Mouse (Mus musculus) adipocyte (in vitro differentiated cells): ENCODE data around the gene Morc2a.

Source experiments
- DNase-seq: peaks from one replicate; pipeline ENCODE4 v3.0.0-alpha.2; 2016; ENCODE audit warnings: low spot score

The Morc2a gene

DNA sequence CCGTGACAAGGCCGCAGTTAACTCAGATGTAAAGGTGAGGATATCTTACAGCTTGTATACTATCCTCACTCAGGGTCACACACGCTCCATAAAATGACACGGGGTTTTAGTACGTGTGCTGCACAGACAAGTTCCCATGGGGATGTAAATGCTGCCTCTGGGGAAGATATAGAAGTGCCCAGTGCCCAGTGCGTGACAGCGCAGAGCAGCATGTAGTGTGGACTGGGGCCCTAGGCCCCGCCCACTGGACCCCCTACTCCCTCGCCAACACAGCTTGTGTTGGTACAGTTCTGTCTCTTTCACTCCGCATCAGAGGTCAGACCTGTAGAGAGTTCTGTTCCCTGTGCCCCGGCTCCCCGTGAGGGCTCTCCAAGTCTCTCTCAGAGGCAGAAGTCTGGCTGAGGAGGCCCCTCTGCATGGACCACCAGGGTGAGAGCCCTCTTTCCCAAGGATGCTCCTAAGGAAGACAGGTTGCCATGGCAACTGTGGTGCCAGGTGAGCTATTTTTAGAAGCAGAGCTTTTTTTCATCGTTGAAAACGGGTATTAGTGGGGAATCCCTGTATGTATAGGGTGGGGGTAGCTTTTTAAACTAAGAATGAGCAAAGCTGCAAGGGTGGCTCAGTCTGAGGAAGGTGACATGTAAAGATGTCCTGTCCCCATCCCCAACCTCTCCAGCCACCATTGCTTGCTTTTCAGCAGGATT, 85.1 kb downstream of the Morc2a start:
- DNase-seq = no peak

DNA sequence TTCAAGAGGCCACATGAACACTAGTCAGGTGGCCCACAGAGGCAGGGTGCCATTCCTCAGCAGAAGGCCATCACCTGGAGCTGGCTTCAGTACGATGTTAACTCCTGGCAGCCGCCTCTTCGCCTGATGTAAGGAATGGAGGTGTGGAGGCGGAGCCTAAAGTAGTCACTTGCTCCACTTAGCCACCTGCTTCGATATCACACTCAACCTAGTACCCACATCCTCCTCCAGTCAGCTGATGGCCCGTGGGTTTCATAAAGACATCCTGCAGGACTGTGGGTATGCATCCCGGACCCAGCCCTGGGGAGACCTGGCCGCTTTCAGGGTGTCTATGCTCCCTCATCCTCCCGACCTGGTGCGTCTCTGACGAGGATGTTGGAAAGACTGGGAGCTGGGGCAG, 86.7 kb downstream of the Morc2a start:
- DNase-seq = no peak

DNA sequence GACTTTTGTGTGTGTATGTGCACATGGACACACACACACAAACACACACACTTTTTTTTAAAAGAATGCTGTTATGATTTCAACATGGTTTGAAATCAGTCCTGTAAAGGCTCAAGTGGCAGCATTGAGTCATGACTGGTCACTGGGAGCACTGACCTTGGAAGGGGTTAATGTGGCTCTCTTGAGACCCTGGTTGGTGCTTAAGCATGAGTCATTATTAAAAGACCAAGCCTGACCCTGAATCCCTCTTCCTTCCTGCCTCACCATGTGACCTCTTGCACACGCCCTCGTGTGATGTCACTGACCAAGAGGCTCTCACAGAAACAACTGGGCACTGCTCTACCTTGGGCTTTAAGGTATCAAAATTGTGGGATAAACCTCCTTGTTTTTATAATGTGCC, 89.8 kb downstream of the Morc2a start:
- DNase-seq = no peak
